Mouse (Mus musculus) 416B (cell line): ENCODE results near the gene Ncan.
"Not testable (repeated sequence)": the region's sequence is repeated elsewhere in the genome, so short reads cannot be mapped to it uniquely, and the experiment has no call there.

Experiments
- DNase-seq: peaks from one replicate; pipeline ENCODE4 v3.0.0; 2011; ENCODE audit warnings: low read depth

Ncan gene

GRCm38 (mm10) chr8:70084191-70085065, 36.2 kb downstream of the Ncan start:
- DNase-seq, result no peak

DNA sequence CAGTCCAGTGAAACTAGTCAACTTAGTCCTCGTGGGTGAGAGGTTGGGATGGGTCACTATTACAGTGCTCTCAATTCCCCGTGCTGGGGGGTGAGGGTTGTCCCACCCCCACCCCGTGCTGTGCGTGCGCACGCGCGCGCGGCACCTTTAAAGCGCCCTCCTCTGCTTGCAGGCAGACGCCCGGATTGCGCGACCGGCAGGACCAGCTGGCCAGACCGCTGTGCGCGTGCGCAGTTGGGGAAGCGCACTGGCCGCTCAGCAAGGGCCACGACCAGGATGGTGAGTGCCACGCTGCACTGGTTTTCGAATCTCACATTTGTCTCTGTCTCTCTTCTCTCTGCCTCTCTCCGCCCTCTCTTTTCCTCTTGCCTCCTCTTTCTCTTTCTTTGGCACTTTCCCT, 37.4 kb downstream of the Ncan start, which contains the start of gene Hapln4:
Gene Hapln4, plus strand, starts transcription at position 173 of the 400 bp plus-strand sequence.
- no peak for DNase-seq

DNA sequence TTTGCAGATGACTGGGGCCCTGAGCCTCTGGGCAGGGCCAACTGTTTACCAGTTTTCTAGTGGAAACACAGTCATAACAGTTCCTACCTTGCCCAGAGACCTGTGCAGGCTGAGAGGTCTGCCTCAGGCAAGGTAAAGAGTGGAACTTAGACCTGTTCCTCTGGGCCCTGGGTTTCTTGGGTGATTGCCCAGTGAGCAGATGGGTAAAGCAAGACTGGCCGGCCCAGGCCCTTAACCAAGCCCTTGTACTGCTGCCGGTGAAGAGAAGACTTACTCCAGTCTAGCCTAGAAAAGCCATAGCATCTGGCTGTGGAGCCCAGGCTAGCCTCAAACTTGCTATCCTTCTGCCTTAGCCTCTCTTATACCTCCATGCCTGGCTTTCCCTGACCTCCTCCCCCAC, 38.7 kb downstream of the Ncan start:
- DNase-seq, result no peak

DNA sequence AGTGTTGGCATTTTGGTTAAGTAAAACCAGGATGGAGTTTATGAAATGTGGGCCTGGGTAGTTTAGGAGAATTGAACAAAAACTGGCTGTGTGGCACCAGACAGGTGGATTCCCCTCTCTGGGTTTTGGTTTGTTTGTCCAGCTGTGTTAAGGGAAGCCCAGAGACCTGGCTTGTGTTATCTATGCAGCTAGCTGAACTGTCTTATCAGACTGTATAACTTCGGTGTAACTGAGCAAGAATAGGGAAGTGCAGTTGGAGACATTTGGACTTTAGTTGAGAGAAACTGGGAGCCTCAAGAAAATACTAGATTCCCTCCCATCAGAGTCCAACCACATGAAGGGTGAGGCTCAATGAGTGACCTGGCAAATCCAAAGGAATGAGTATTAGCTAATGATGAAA, 47.0 kb downstream of the Ncan start:
- DNase-seq, result no peak

DNA sequence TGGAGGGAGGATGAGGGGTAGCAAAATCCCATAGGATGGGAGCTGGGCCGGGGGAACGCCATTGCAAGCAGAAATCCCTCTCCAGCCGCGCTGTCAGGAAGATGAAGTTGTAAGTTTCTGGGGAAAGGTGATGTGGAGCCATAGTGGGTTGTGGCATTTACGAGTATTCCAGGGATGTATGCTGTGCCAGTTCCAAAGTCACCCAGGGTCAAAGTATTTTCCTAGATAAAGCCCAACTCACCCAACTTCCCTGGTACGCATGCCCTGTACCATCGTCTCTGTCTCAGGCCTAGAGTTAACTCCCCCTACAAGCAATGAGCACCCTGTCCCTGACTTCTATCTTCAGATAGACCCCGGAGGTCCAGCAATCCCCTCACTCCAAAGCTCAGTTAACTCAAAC, 47.6 kb downstream of the Ncan start:
- DNase-seq, result no peak

DNA sequence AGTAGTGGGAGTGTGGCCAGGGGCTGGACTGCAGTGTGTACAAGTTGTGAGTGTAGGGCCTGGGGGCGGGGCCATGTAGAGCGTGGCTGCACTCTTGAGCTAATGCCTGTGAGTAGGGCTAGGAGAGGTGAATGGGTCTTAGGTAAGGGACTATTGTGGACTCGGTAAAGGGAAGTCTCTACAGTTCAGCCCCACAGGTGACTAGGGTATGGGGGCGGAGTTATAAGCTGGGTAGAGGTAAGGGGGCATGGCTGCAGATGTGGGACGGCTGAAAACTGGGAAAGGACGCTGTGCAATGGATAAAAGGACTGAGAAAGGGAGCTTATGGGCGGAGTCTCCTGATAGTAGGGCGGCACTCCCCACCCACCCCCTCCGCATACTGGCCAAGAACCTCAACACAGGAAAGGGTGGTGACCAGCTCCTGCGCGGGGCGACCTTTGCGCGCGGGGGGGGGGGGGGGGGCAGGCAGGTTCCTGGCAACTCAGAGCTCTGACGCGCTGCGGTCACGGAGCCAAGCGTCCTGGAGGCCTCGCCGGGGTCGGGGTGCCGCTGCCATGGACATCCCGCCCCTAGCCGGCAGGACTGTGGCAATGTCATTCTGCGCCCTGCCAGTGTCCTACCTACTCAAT, 48.1 kb downstream of the Ncan start, which contains the start of gene Tm6sf2:
Gene Tm6sf2, plus strand, starts transcription at position 484 of the 629 bp plus-strand sequence.
- DNase-seq, result no peak

DNA sequence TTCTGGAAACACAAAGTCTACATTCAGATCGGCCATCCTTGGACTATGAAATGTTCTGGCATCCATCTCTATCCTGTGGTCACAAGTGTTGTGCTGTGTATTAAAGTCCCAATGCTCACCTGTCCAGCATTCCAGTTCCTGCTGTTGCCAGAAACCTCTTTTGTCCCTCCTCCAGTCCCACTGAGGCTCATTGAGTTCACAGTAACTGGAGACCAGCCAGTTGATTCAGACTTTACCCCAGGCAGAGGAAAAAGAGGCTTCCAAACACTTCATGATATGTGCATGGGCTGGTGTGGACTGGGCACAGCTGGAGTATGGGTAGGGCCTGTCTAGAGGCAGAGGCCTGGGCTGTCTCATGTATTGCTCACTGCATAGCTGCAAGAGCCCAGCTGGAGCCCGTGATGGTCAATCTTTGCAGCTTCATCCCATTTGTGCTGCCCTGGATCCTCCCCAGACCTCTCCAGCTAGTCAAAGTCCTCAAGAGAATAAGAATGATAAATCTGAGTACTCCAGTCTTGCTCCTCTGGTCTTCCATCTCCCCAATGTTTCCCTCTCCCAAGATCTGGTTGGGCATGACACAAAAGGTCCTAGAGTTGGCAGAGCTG, 48.7 kb downstream of the Ncan start:
- no peak for DNase-seq

DNA sequence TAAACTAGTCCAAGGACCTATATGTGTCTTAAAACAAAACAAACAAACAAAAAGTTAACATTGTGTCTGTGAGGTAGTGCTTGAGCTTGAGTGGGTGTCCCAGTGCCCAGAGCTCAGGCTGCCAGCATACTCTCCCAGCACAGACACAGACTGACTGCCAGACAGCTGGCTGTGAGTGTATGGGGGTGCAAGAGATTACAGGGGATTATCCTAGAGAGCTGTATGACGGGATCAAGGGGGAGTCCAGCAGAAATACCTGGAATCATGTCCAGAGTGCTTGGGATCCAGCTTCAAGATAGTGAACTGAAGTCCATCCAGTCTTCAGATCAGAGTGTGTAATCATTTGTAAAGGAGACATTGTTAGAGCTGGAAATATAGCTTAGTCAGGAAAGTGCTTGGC, 63.0 kb downstream of the Ncan start:
- no peak for DNase-seq

- not testable (repeated sequence) for DNase-seq
Observed at GRCm38 (mm10) chr8:70050434-70050833, 70.2 kb downstream of the Ncan start.

DNA sequence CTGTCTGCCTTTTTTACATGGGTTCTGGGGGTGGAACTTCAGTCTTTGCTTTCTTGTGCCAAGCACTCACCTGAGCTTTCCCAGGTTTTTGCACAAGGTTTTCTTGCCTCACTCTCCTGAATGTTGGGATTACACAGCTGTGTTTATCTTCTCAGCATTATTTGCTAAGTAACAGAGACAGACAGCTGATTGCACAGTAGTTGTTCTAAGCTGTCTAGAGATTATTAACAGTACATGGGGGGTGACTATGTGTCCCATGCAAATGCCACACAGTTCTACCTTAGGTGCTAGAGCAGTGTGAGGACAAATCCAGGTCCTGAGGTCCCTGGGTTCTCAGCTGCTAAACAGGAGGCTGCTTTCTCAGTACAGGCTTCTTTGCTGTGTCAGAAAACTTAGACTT, 71.0 kb downstream of the Ncan start:
- no peak for DNase-seq

DNA sequence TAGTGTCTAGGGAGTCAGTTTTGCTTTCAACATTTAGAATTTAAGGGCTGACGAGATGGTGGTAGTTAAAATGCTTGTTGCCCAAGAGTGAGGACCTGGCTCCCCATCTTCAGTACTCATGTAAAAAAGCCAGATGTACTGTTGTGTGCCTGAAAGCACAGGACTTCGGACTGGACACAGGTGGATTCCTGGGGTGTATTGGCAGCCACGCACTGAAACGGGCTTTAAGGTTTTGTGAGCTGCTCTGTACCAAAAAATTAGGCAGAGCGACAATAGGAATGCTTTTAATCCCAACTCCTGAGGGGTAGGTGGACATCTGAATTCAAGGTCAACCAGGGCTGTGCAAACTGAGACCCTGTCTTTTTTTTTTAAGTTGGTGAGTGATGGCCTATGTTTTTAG, 76.7 kb downstream of the Ncan start:
- DNase-seq, result no peak
